Mouse (Mus musculus): ENCODE data around the gene Vmn2r36. TPM values are rescaled to one million over a fixed set of nuclear protein-coding genes. Genes with fewer than 3 reads are reported as not detected.
"Not testable (repeated sequence)": the region's sequence is repeated elsewhere in the genome, so short reads cannot be mapped to it uniquely, and the experiment has no call there.

The Vmn2r36 gene
- polyA plus RNA-seq (2015; fragmentation: Nextera tagmentation; extraction: Ambion mirVana): not detected in 2 replicates

- not testable (repeated sequence) for ATAC-seq; H3K4me1 ChIP-seq (ENCODE audit: insufficient read depth, low read depth, low read length); H3K9ac ChIP-seq (replicated peaks; ENCODE audit: low read depth); H3K27me3 ChIP-seq (replicated peaks; ENCODE audit: insufficient read depth, low read length); H3K4me3 ChIP-seq (ENCODE audit: low read depth, low read length); DNase-seq (ENCODE audit: low spot score); H3K27ac ChIP-seq (ENCODE audit: low read length); H3K36me3 ChIP-seq (ENCODE audit: insufficient read depth, low read length); H3K9me3 ChIP-seq (ENCODE audit: low read length); H3K4me2 ChIP-seq (replicated peaks; ENCODE audit: low read depth, low read length)
- WGBS: no CpG with 5 or more reads among the region's 1 CpGs
Observed at GRCm38 (mm10) chr7:7902395-7902794, at the start of gene Vmn2r36. Vmn2r36 (minus strand) TSS chr7:7902495.

Other genes with a start within 250 kb of the Vmn2r36 start
- not detected in 2 replicates for gene Vmn2r34, start 213.0 kb downstream of the Vmn2r36 start, polyA plus RNA-seq (2015; fragmentation: Nextera tagmentation; extraction: Ambion mirVana)
- not detected in 2 replicates for gene Vmn2r35, start 82.6 kb downstream of the Vmn2r36 start, polyA plus RNA-seq (2015; fragmentation: Nextera tagmentation; extraction: Ambion mirVana)

All from lung, postnatal 0 days (tissue).